Mouse (Mus musculus): ENCODE measurements around the gene Lhx2.

Gene Lhx2

GRCm38 (mm10) chr2:38359811-38360210 is 20.7 kb downstream of the Lhx2 start:
- DNase-seq (ENCODE audit: low spot score), result no peak

GRCm38 (mm10) chr2:38366222-38366621 is 27.1 kb downstream of the Lhx2 start:
- DNase-seq (ENCODE audit: low spot score), result no peak

GRCm38 (mm10) chr2:38367023-38367422 is 27.9 kb downstream of the Lhx2 start:
- no peak for DNase-seq (ENCODE audit: low spot score)

GRCm38 (mm10) chr2:38367852-38368251 is 28.8 kb downstream of the Lhx2 start:
- DNase-seq (ENCODE audit: low spot score), result no peak

- DNase-seq (ENCODE audit: low spot score), result no peak
These were observed 29.8 kb downstream of the Lhx2 start for GRCm38 (mm10) chr2:38368746-38369330.

- DNase-seq (ENCODE audit: low spot score), result no peak
These were observed 36.7 kb downstream of the Lhx2 start for GRCm38 (mm10) chr2:38375606-38376304.

- DNase-seq (ENCODE audit: low spot score), result no peak
These were observed 38.2 kb downstream of the Lhx2 start for GRCm38 (mm10) chr2:38377254-38377653.

GRCm38 (mm10) chr2:38378346-38378745 is 39.3 kb downstream of the Lhx2 start:
- no peak for DNase-seq (ENCODE audit: low spot score)

GRCm38 (mm10) chr2:38378849-38379545 is 39.9 kb downstream of the Lhx2 start:
- DNase-seq (ENCODE audit: low spot score), result no peak

GRCm38 (mm10) chr2:38379546-38379870 is 40.4 kb downstream of the Lhx2 start:
- DNase-seq (ENCODE audit: low spot score), result no peak

- no peak for DNase-seq (ENCODE audit: low spot score)
These were observed 41.3 kb downstream of the Lhx2 start for GRCm38 (mm10) chr2:38380136-38381083.

- DNase-seq (ENCODE audit: low spot score), result no peak
These were observed 48.6 kb downstream of the Lhx2 start for GRCm38 (mm10) chr2:38387568-38388262.

GRCm38 (mm10) chr2:38394977-38395868 is 56.1 kb downstream of the Lhx2 start:
- DNase-seq (ENCODE audit: low spot score), result no peak

GRCm38 (mm10) chr2:38395869-38396236 is 56.8 kb downstream of the Lhx2 start:
- no peak for DNase-seq (ENCODE audit: low spot score)

- DNase-seq (ENCODE audit: low spot score), result no peak
These were observed 58.2 kb downstream of the Lhx2 start for GRCm38 (mm10) chr2:38397306-38397705.

GRCm38 (mm10) chr2:38397882-38398281 is 58.8 kb downstream of the Lhx2 start:
- DNase-seq (ENCODE audit: low spot score), result no peak

- DNase-seq (ENCODE audit: low spot score), result no peak
These were observed 63.5 kb downstream of the Lhx2 start for GRCm38 (mm10) chr2:38402611-38403010.

- DNase-seq (ENCODE audit: low spot score), result no peak
These were observed 64.2 kb downstream of the Lhx2 start for GRCm38 (mm10) chr2:38403231-38403630.

- DNase-seq (ENCODE audit: low spot score), result no peak
These were observed 65.0 kb downstream of the Lhx2 start for GRCm38 (mm10) chr2:38404007-38404596.

GRCm38 (mm10) chr2:38405356-38405755 is 66.3 kb downstream of the Lhx2 start:
- no peak for DNase-seq (ENCODE audit: low spot score)
